Mouse (Mus musculus): ENCODE data around the gene Foxo6. TPM values are rescaled to one million over a fixed set of nuclear protein-coding genes. Genes with fewer than 3 reads are reported as not detected.

Foxo6 gene
- polyA plus RNA-seq, 1 experiment from 2014 or later = 0.46 TPM

GRCm38 (mm10) chr4:120223108-120223745 is 63.9 kb downstream of the Foxo6 start:
- Histone ChIP-seq H3K27ac (no peak overlapping the region), H3K27me3 (no peaks in the 10 kb centered on the region), H3K9ac (no peak overlapping the region), H3K4me2 (replicated peaks) (no peak overlapping the region), H3K4me3 (no peak overlapping the region), H3K36me3 (no peaks in the 10 kb centered on the region), H3K4me1 (peaks cover 7% of the 10 kb centered on the region; the same call in 1 of the 2 replicates), H3K9me3 (no peaks in the 10 kb centered on the region)
- 75% methylated on average over 7 of the region's 7 CpGs for WGBS
- no peak for ATAC-seq (ENCODE audit: insufficient number of reproducible peaks, insufficient read depth, low FRiP score, low TSS enrichment)

- no peak for ATAC-seq (ENCODE audit: insufficient number of reproducible peaks, insufficient read depth, low FRiP score, low TSS enrichment)
- Histone ChIP-seq H3K9me3 (no peaks in the 10 kb centered on the region), H3K36me3 (no peaks in the 10 kb centered on the region), H3K4me3 (no peak overlapping the region), H3K4me2 (replicated peaks) (no peak overlapping the region), H3K4me1 (0 out of 2 replicates have a peak, but pooled peaks cover 4% of the 10 kb centered on the region), H3K27me3 (no peaks in the 10 kb centered on the region), H3K27ac (no peak overlapping the region), H3K9ac (no peak overlapping the region)
- 64% methylated on average over 6 of the region's 6 CpGs for WGBS
Measured at GRCm38 (mm10) chr4:120221708-120222107, 65.4 kb downstream of the Foxo6 start.

GRCm38 (mm10) chr4:120218878-120219277 is 68.3 kb downstream of the Foxo6 start:
- Histone ChIP-seq H3K4me3 (no peak overlapping the region), H3K27ac (no peak overlapping the region), H3K9ac (no peak overlapping the region), H3K36me3 (no peaks in the 10 kb centered on the region), H3K27me3 (no peaks in the 10 kb centered on the region), H3K9me3 (no peaks in the 10 kb centered on the region), H3K4me1 (0 out of 2 replicates have a peak, but pooled peaks cover 4% of the 10 kb centered on the region), H3K4me2 (replicated peaks) (no peak overlapping the region)
- 86% methylated on average over 9 of the region's 9 CpGs for WGBS
- ATAC-seq (ENCODE audit: insufficient number of reproducible peaks, insufficient read depth, low FRiP score, low TSS enrichment) = no peak

Other genes with a start within 250 kb of the Foxo6 start
- gene AL607142.1, start 222.4 kb downstream of the Foxo6 start, polyA plus RNA-seq (2016; fragmentation: Nextera tagmentation; extraction: Ambion mirVana) = not detected in 2 replicates
- 0.54 and 0.71 TPM in 2 replicates for gene Edn2, start 126.1 kb downstream of the Foxo6 start, polyA plus RNA-seq (2016; fragmentation: Nextera tagmentation; extraction: Ambion mirVana)
- 45.2 and 46.3 TPM in 2 replicates for gene Scmh1, start 117.9 kb upstream of the Foxo6 start, polyA plus RNA-seq (2016; fragmentation: Nextera tagmentation; extraction: Ambion mirVana)
- not detected in 2 replicates for gene Slfnl1, start 244.9 kb upstream of the Foxo6 start, polyA plus RNA-seq (2016; fragmentation: Nextera tagmentation; extraction: Ambion mirVana)

Measured in embryonic facial prominence, embryonic 12.5 days (tissue).